Mouse (Mus musculus) stomach, postnatal 0 days (tissue): ENCODE measurements around the gene Sgms1.

Experiments used
- CTCF ChIP-seq: IDR thresholded peaks from 2 replicates; pipeline ENCODE4 v1.5.1; 2016; ENCODE audit warnings: antibody characterized with exemption, low read depth, mild to moderate bottlenecking, moderate library complexity
- EP300 ChIP-seq: optimal IDR thresholded peaks from 2 replicates; pipeline ENCODE3; 2016; ENCODE audit warnings: antibody characterized with exemption

DNA sequence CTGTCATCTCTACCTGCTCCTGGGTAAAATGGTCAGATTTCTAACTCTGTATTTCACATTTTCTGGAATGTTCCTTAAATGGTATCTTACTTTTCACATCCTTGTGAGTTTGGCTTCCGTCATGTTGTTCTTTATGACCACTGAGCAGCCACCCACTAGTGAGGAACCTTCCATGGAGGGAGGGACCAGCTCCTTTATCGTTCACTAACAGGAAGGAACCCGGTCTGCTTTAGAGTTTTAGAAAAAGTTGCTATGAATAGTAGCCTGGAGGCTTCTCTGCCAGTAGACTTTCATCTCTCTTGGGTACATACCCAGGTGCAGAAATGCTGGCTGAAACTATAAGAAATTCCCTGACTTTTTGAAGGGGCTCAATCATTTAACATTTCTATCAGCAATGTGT, 111.6 kb downstream of the Sgms1 start:
- TF ChIP-seq EP300 (no peak), CTCF (no peak)
